Mouse (Mus musculus) Patski (cell line): Measurements from ENCODE around the gene Fam71d. TPM values are rescaled to one million over a fixed set of nuclear protein-coding genes. Genes with fewer than 3 reads are reported as not detected.
A peak's percentile ranks its signal among the peaks of the same experiment; 100 is the strongest.

Experiments
- ATAC-seq: fragments of 100-300 bp; one replicate; pipeline ENCODE4 v1.8.0; 2021
- CTCF ChIA-PET: fragments of 350-600 bp; sonication (Branson Sonifier 250); formaldehyde crosslinking; loops from one replicate; lab custom pipeline; 2022; ENCODE audit warnings: inconsistent platforms; lab: Charles Lee
- POLR2A ChIA-PET: fragments of 350-600 bp; sonication (Branson Sonifier 250); formaldehyde crosslinking; loops from one replicate; lab custom pipeline; 2022; ENCODE audit warnings: antibody characterized with exemption, inconsistent platforms; lab: Charles Lee
- DNase-seq: peaks from one replicate; pipeline ENCODE4 v3.0.0-alpha.2; 2011; ENCODE audit warnings: low read depth, low spot score
- H3K27me3 ChIP-seq: fragments of 371-371 bp; one replicate; pipeline ENCODE4 v1.5.1; 2021
- CTCF ChIP-seq: fragments of 100-300 bp; IDR thresholded peaks from one replicate; pipeline ENCODE4 v1.5.1; 2021
- in situ Hi-C: fragments of 300-500 bp; cut with MboI; formaldehyde crosslinking; loops from 3 replicates; pipeline ENCODE4 v1.11.1; 2018; ENCODE audit warnings: low pct_unique_long_range_greater_than_20kb, mixed read lengths
- polyA plus RNA-seq: library from polyadenylated mRNA; unstranded; gene quantifications from one replicate; pipeline ENCODE4 v1.2.3, GENCODE M21; 2021

The Fam71d gene
- polyA plus RNA-seq, 1 experiment from 2014 or later: not detected

- no peak for TF ChIP-seq CTCF
- no peaks in the 10 kb centered on the region for H3K27me3 ChIP-seq
- ChIA-PET CTCF (no interaction called here), POLR2A (no interaction called here)
- ATAC-seq (no peak), DNase-seq (no peak)
- in situ Hi-C loops: no loop called here
Observed at GRCm38 (mm10) chr12:78773211-78773610, 81.9 kb downstream of the Fam71d start.

- no peak for TF ChIP-seq CTCF
- ChIA-PET CTCF (interaction anchor here (1.1 to 1.2 kb wide), 3 partner anchors 11 to 27 kb away, joined by 3 to 4 read pairs (median 3); no protein-coding TSS in a partner anchor), POLR2A (interaction anchor here (0.6 kb wide), 2 partner anchors 13 to 354 kb away, joined by 3 to 7 read pairs; no protein-coding TSS in a partner anchor)
Observed at GRCm38 (mm10) chr12:78777916-78778315, 86.6 kb downstream of the Fam71d start.

GRCm38 (mm10) chr12:78778423-78779067 is 87.2 kb downstream of the Fam71d start:
- TF ChIP-seq CTCF: no peak
- ATAC-seq: peak; percentile 93
- CTCF ChIA-PET: interaction anchor here (1.1 to 1.2 kb wide), 3 partner anchors 11 to 28 kb away, joined by 3 to 4 read pairs (median 3); no protein-coding TSS in a partner anchor

More at GRCm38 (mm10) chr12:78777916-78778315, 86.6 kb downstream of the Fam71d start:
- ATAC-seq: peak; percentile 29
- H3K27me3 ChIP-seq: no peaks in the 10 kb centered on the region
- in situ Hi-C loops: no loop called here
- no peak for DNase-seq

More at GRCm38 (mm10) chr12:78778423-78779067, 87.2 kb downstream of the Fam71d start:
- H3K27me3 ChIP-seq: no peaks in the 10 kb centered on the region
- peak; percentile 49 for DNase-seq
- POLR2A ChIA-PET: interaction anchor here (0.6 kb wide), 1 partner anchor 13 kb away, joined by 7 read pairs; no protein-coding TSS in a partner anchor
- in situ Hi-C loops: no loop called here

Other genes with a start within 250 kb of the Fam71d start
- gene Mpp5, start 57.4 kb downstream of the Fam71d start, polyA plus RNA-seq: 33.6 TPM
- gene Atp6v1d, start 170.1 kb downstream of the Fam71d start, polyA plus RNA-seq: 86.4 TPM
- 70.4 TPM for gene Eif2s1, start 170.3 kb downstream of the Fam71d start, polyA plus RNA-seq
- gene Plek2, start 215.4 kb downstream of the Fam71d start, polyA plus RNA-seq: 0.09 TPM